Mouse (Mus musculus): Measurements from ENCODE around the gene Kctd5.

Kctd5 gene

DNA sequence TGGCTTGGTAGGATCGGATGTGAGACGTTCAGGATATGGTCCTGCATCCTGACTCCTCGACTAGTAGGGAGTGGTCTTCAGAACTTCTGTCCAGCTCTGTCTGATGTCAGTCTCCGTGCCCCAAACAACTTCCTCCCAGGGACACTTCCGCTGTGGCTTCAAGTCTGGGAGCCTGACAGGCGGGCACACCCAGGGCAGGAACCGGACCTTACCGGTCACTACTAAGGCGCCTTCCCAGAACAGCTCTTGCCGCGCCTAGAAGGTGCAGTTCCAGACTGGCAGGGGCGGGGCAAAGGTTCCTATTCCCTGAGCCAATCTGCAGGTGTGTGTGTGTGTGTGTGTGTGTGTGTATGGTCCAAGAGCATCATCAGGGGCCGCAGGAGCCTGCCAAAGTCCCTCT, 35.9 kb downstream of the Kctd5 start:
- in situ Hi-C loops (cut with MboI, MseI) = no loop called here

DNA sequence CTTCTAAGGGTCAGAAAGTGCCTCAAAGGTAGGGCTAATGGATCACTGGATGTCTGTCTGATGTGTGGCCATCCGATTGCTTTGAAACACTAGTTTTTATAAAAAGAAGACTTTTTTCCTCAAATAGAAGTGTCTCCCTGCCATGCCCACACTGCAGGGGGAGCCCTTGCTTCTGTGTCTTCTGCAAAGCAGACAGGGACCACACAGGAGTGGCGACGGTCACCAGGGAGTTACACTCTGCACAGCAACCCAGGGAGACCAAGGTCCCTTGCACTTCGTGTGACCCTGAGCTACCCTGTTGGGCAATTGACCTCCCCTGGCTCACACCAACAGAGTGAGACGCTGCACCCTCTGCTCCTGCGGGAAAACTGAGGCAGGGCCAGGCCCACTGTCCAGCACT, 36.3 kb downstream of the Kctd5 start:
- in situ Hi-C loops (cut with MboI, MseI) = no loop called here

DNA sequence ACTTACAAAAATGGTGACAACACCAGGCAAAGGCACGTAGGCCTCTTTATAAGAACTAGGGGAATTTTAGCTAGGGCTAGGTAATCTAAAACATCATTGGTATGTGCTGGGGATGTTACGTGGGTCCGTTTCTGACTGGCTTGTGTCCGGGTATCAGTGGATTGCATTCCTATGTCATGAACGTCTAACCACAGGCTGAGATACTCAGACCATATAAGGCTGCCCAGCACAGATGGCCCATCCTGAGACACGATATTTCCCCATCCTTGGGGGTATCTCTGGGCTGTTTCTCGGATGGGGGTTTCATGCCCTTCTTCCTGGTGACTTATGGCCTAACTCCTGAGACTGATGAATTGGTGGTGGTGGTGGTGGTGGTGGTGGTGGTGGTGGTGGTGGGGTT, 38.2 kb downstream of the Kctd5 start:
- in situ Hi-C loops (cut with MboI, MseI) = no loop called here

GRCm38 (mm10) chr17:24030551-24030950, 42.7 kb downstream of the Kctd5 start:
- in situ Hi-C loops (cut with MboI, MseI) = no loop called here

GRCm38 (mm10) chr17:24029477-24029876, 43.8 kb downstream of the Kctd5 start:
- in situ Hi-C loops (cut with MboI, MseI) = no loop called here

- in situ Hi-C loops (cut with MboI, MseI) = no loop called here
These were observed 51.7 kb downstream of the Kctd5 start for GRCm38 (mm10) chr17:24021375-24022199.

- in situ Hi-C loops (cut with MboI, MseI) = no loop called here
These were observed 52.6 kb downstream of the Kctd5 start for GRCm38 (mm10) chr17:24020696-24021095.

GRCm38 (mm10) chr17:24015727-24016126, 57.6 kb downstream of the Kctd5 start:
- in situ Hi-C loops (cut with MboI, MseI) = no loop called here

- in situ Hi-C loops (cut with MboI, MseI) = no loop called here
These were observed 58.8 kb downstream of the Kctd5 start for GRCm38 (mm10) chr17:24014433-24014965.

DNA sequence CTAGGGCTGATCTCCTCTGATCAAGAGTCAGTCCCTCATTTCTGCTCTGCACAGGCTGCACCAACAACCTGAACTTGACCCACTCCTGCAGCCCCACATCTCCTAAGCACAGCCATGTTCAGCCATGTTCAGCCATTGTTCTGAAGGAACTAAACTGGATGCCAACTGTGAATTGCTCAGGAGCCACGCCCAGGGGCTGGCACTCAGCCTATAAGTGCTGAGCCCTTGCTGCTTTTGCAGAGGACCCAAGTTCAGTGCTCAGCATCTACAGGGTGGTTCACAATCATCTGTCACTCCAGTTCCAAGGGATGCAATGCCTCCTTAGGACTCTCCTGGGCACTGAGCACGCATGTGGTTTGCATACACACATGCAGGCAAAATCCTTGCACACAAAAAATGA, 60.4 kb downstream of the Kctd5 start:
- in situ Hi-C loops (cut with MboI, MseI) = no loop called here

DNA sequence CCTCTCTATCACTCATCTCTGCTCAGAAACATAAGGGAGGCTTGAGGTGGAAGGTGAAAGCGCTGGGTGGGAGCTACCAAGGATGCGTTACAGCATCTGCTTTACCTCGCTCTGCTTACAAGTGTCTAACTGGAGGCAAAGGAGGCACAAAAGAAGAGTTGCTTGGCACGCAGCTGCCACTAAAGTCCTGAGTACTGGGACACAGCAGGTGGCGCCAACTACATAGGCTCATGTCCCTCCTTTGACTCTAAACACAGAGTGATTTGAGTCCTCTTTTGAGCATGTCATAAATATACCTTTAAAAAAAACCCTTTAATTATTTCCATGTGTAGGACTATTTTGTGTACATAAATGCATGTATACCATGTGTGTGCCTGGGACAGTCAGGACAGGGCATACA, 63.7 kb downstream of the Kctd5 start:
- in situ Hi-C loops (cut with MboI, MseI) = loop anchor here (10.0 kb wide), 1 partner anchor 1825 kb away; the partner anchor contains the start of genes Rhbdl1 and Stub1

DNA sequence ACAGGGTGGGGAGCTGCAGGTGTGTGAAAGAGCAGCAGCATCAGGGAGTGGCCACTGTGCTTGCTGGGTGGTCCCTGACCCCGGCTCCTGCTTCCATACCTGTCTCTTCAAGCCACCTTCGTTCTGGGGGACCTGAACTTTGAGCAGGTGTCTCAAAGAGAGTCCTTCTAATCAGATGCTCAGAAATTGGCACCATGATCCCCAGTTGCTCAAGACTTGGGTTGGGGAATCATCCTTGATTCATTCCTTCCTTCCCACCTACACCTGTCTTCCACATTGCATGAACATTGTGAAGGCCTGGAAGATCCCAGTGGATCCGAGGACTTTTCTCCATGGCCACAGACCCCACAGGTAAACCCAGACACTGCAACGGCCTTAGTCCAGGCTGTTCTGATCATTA, 65.2 kb downstream of the Kctd5 start:
- in situ Hi-C loops (cut with MboI, MseI) = loop anchor here (10.0 kb wide), 1 partner anchor 1827 kb away; the partner anchor contains the start of genes Rhbdl1 and Stub1

DNA sequence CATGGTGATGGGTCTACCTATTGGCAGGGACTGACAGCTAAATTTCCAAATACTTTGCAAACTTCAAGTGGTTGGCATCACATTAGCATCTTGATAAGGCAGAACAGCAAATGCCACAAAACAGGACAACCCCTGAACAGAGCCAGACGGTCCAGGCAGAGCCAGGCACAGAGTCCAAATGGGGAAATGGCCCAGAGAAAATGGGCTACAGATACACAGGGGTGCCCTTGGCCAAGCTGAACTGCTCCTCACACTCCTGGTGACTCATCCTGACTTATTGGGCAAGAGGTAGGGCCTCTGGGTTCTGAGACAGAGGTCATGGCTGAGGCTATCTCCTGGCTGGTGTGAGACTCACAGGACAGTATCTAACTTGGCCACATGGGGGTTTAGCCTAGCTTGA, 65.9 kb downstream of the Kctd5 start:
- in situ Hi-C loops (cut with MboI, MseI) = loop anchor here (10.0 kb wide), 1 partner anchor 1827 kb away; the partner anchor contains the start of genes Rhbdl1 and Stub1

- in situ Hi-C loops (cut with MboI, MseI) = loop anchor here (10.0 kb wide), 1 partner anchor 1828 kb away; the partner anchor contains the start of genes Rhbdl1 and Stub1
These were observed 66.4 kb downstream of the Kctd5 start for GRCm38 (mm10) chr17:24006930-24007329.

DNA sequence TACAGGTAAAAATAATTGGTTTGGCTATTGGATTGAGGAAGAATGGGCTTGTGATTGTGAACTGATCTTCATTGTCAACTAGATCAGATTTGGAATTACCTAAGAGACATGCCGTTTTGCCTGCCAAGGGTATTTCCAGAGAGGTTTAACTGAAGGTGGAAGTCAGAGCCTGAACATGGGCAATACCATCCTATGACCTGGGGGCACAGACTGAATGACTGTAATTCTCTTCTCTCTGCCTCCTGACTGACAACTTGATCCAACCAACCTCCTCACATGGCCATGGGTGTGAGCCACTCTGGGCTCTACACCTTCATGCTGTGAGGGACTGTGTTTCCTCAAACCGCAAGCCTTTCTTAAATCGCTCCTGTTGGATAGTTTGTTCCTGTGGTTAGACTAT, 68.2 kb downstream of the Kctd5 start:
- in situ Hi-C loops (cut with MboI, MseI) = loop anchor here (10.0 kb wide), 1 partner anchor 1830 kb away; the partner anchor contains the start of genes Rhbdl1 and Stub1

GRCm38 (mm10) chr17:24004071-24004665, 69.1 kb downstream of the Kctd5 start:
- in situ Hi-C loops (cut with MboI, MseI) = loop anchor here (10.0 kb wide), 1 partner anchor 1831 kb away; the partner anchor contains the start of genes Rhbdl1 and Stub1

GRCm38 (mm10) chr17:24000404-24000803, 72.9 kb downstream of the Kctd5 start:
- in situ Hi-C loops (cut with MboI, MseI) = loop anchor here (10.0 kb wide), 1 partner anchor 1834 kb away; the partner anchor contains the start of genes Rhbdl1 and Stub1

DNA sequence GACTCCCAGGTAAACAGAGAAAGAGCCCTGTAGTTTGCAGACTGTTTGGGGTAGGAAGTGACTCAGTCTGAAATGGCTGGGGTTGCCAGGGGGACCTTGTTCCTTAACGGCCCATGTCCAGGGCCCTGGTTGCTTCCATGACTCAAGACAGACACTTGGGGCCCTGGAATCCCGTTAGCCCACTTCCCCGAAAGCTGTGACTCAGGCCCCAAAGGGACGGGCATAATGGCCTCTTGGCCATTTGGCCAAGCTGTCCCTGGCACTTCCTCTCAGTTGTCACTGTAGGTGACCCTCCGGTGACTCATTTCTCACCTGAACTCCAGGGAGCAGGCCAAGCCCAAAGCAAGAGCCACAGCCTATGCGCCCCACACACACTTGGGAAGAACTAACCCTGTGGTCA, 74.9 kb downstream of the Kctd5 start:
- in situ Hi-C loops (cut with MboI, MseI) = no loop called here

GRCm38 (mm10) chr17:23997901-23998300, 75.4 kb downstream of the Kctd5 start, which contains the start of gene Prss22:
Prss22 (minus strand) TSS chr17:23998100.
- in situ Hi-C loops (cut with MboI, MseI) = no loop called here
